Mouse (Mus musculus) right cerebral cortex, postnatal 4 days (tissue): Measurements from ENCODE around the gene D130040H23Rik.
A peak's percentile ranks its signal among the peaks of the same experiment; 100 is the strongest.
"Not testable (repeated sequence)": the region's sequence is repeated elsewhere in the genome, so short reads cannot be mapped to it uniquely, and the experiment has no call there.

Experiments used
- DNase-seq: peaks from one replicate; pipeline ENCODE4 v3.0.0-alpha.2; 2022

Gene D130040H23Rik

DNA sequence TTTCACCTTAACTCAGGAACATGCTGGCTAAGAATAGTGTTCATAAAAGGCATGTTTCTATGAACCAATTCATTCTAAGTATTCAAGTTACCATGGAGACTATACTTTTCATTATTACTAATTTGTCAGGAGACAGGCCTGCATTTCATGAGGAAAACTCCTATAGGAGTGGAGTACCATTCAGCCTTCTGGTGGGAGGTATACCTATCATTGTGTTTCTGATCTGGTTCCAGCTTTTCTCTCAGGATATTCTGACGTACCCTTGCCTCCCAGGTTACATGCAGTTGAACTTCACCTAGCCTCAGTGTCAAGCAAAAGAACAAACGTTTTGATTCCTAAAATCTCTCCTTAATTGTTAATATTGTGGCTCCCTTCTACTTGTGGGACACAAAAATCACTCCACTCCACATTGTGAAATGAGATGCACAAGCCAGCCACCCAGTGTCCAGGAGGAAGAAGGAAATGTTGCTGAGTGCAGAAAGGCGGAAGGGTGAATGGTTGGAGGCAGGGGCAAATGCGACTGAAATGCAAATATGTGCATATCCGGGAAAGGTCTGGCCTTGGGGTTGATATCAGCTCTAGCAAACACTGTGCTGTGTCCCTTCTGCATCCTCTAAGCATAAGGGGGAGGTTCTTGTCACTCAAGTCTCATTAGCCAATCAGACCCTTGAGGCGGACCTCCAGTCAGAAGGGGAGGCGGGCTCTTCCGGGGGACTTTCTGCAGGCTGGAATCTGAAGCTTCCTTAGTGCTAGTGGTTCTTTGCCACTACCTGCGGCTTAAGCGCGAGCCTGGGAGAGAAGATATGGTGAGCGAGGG lies at the start of gene D130040H23Rik:
TSS of gene D130040H23Rik (plus strand) at position 695 of the 817 bp plus-strand sequence.
- peak; percentile 68 for DNase-seq

DNA sequence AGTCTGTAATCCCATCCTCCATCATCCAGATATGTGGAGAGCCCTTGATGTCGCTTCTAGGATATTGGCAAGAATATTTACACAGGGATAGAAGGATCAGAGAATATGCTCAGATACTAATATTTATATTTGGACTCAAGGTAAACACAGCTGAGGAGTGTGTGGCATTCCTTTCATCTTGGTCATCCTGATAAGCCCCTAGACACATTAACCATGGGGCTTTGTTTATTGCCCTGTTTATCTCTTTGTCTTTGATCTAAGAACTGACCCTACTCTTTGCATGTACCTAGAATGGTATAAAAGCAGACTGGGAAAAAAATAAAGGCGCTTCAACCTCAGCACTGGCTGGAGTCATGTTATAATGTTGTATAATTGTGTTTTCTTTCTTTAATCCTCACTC lies 28.3 kb upstream of the D130040H23Rik start:
- DNase-seq: no peak

DNA sequence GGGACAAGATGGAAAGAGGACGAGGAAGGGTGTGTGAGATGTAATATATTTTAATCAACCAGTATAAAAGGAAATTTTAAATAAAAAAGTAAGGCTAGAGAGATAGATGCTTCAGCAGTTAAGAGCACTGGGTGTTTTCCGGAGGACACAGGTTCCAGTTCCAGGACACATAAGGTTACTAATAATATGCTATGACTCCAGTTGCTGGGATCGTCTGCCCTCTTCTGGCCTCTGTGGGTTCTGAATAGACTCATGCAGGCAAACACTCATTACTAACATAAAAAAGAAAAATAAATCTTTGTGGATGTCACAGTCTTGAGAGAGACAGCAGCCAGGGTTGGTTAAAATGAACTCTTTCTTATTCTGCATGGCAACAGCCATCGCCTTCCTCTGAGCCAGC lies 2.4 kb upstream of the D130040H23Rik start:
- peak; percentile 4 for DNase-seq

DNA sequence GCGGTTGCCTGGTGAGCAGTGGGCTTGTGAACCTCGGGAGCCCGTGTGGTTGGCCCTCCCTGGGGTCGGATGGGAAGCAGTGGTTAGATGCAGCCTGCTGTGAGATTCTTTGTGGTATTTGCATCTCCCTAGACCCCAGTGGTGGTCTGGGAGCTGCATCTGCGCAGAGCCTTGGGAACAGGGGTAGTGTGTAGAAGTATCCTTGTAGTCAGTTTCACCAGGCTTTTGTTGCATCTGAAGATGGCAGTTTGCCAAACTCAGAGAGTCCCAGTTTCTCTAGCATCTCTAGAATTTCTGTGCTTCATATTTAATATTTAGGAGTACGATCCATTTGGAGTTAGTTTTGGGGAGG lies 299 bp downstream of the D130040H23Rik start:
- DNase-seq: no peak

DNA sequence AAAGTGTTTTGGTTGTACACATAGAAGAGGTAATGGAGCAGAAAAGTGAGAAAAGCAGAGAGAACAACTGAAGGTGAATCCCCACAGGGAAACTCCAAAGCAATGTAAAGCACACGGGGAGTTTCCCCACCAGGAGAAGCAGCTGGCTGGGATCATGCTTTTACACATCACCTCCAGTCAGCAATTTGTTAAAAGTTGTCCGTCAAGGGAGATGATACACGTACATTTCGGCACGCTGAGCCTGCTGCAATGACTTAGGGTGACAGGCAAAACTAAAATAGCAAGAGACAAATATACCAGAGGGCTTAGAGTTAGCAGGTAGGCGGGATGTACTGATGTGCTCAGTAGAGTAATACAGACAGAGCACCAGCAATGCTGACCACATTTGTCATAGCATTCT lies 1.6 kb downstream of the D130040H23Rik start:
- DNase-seq: no peak

DNA sequence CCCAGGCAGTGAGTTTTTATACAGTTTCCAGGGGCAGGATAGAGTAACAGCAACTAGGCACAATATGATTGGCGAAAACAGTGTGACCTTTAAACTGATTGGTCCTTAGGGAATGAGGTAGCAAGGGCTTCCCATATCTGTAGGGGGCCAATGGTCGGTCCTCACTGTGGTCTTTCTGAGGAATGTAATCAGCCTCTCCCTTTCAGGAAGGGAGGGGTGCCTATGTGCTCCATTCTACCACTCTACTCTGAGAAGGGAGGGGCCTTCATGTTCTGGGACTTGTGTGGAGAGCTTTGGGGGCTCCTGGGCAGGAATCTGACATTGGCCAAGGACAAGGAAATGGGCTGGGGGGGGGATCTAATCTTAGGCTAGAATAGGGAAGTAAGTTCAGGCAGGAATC lies 53.9 kb downstream of the D130040H23Rik start:
- no peak for DNase-seq

DNA sequence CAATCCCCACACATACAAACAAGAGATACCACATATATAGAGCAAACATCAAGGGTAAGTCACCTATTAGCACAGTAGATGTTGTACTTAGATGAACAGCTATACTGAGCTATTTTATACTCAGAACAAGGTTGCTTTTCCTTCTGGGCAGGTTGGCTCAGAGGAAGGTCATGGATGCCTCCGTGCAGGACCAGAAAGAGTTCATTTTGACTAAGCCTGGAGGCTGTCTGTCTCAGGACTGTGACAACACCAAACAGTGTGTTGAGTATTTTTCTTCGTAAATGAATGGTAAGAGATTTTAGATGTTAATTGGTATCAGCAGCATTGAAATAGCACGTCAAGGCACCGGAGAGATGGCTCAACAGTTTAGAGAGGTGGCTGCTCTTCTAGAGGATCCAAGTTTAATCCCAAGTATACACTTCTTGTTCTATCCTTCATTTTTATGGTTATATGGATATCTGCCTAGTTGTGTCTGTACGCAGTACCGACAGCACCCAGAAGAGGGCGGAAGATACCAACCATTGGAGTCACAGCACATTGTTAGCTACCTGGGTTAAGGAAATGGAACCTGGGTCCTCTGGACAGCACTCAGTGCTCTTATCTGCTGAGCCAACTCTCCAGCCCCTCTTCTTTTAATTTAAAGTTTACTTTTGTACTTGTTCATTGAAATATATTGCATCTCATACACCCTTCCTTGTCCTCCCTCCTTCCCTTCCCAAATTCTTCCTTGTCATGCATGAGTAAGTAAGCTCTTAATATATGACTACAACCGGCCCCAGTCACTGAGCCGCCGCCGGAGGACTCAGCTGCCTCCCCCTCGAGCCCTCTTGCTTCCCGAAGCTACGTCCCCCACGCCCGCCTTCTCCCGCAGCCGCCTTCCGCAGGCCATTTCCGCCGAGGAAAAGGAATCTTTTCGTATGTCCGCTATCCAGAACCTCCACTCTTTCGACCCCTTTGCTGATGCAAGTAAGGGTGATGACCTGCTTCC lies 57.7 kb downstream of the D130040H23Rik start:
- DNase-seq: peak; percentile 94

DNA sequence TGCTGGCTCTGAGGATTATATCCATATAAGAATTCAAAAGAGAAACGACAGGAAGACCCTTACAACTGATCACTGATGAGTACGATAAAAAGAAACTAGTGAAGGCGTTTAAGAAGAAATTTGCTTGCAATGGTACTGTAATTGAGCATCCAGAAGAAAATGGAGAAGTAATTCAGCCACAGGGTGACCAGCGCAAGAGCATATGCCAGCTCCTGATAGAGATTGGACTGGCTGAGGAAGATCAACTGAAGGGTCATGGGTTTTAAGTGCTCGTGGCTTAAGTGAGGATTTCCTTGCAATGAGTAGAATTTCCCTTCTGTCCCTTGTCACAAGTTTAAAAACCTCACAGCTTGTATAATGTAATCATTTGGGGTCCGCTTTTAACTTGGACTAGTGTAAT lies 58.4 kb downstream of the D130040H23Rik start:
- not testable (repeated sequence) for DNase-seq
